Mouse (Mus musculus) cerebellum, adult (tissue): Measurements from ENCODE around the gene Map3k14.

ENCODE experiments used
- ATAC-seq: cut with Nextera tagmentation; 2 replicates; pipeline ENCODE4 v1.9.2; 2017; ENCODE audit warnings: mild to moderate bottlenecking, moderate library complexity, mixed read lengths; ENCODE audit not compliant: insufficient number of reproducible peaks, low FRiP score, low TSS enrichment

Map3k14 gene

GRCm38 (mm10) chr11:103276450-103276849 is 9.2 kb upstream of the Map3k14 start:
- ATAC-seq = no peak

- ATAC-seq = no peak
Measured at GRCm38 (mm10) chr11:103272888-103273287, 5.6 kb upstream of the Map3k14 start.

- no peak for ATAC-seq
Measured at GRCm38 (mm10) chr11:103271979-103272378, 4.7 kb upstream of the Map3k14 start.

GRCm38 (mm10) chr11:103269426-103269825 is 2.2 kb upstream of the Map3k14 start:
- ATAC-seq = no peak

- ATAC-seq = no peak
Measured at GRCm38 (mm10) chr11:103268905-103269304, 1.6 kb upstream of the Map3k14 start.

GRCm38 (mm10) chr11:103268350-103268749 is 1.1 kb upstream of the Map3k14 start:
- no peak for ATAC-seq

GRCm38 (mm10) chr11:103266729-103267345 is 435 bp downstream of the Map3k14 start:
- ATAC-seq = peak; percentile 57; the same call in 1 of the 2 replicates

- ATAC-seq = no peak
Measured at GRCm38 (mm10) chr11:103265856-103266255, 1.4 kb downstream of the Map3k14 start.

GRCm38 (mm10) chr11:103265211-103265610 is 2.1 kb downstream of the Map3k14 start:
- no peak for ATAC-seq

- no peak for ATAC-seq
Measured at GRCm38 (mm10) chr11:103264427-103265005, 2.8 kb downstream of the Map3k14 start.

GRCm38 (mm10) chr11:103263551-103263950 is 3.7 kb downstream of the Map3k14 start:
- no peak for ATAC-seq

- ATAC-seq = no peak
Measured at GRCm38 (mm10) chr11:103262412-103263267, 4.6 kb downstream of the Map3k14 start.

- ATAC-seq = no peak
Measured at GRCm38 (mm10) chr11:103261671-103262411, 5.4 kb downstream of the Map3k14 start.

GRCm38 (mm10) chr11:103260515-103261192 is 6.6 kb downstream of the Map3k14 start:
- ATAC-seq = no peak

GRCm38 (mm10) chr11:103260034-103260433 is 7.2 kb downstream of the Map3k14 start:
- no peak for ATAC-seq

GRCm38 (mm10) chr11:103257938-103258481 is 9.3 kb downstream of the Map3k14 start:
- no peak for ATAC-seq

- ATAC-seq = no peak
Measured at GRCm38 (mm10) chr11:103253605-103254004, 13.7 kb downstream of the Map3k14 start.

GRCm38 (mm10) chr11:103252380-103252779 is 14.9 kb downstream of the Map3k14 start:
- no peak for ATAC-seq

- no peak for ATAC-seq
Measured at GRCm38 (mm10) chr11:103250324-103250723, 16.9 kb downstream of the Map3k14 start.

- no peak for ATAC-seq
Measured at GRCm38 (mm10) chr11:103249509-103249908, 17.8 kb downstream of the Map3k14 start.
